Mouse (Mus musculus) lung, postnatal 0 days (tissue): ENCODE results near the gene Gm11983.

ENCODE experiments used
- CTCF ChIP-seq: IDR thresholded peaks from 2 replicates; pipeline ENCODE4 v1.5.1; 2016; ENCODE audit warnings: antibody characterized with exemption, mild to moderate bottlenecking
- EP300 ChIP-seq: IDR thresholded peaks from 2 replicates; pipeline ENCODE4 v1.6.1; 2016; ENCODE audit warnings: antibody characterized with exemption, mild to moderate bottlenecking, control low read depth

- TF ChIP-seq CTCF (no peak), EP300 (no peak)
These were observed 22.7 kb upstream of the Gm11983 start for GRCm38 (mm10) chr11:6859898-6860858.
